Mouse (Mus musculus): ENCODE measurements around the gene Cyb561d2.

GRCm38 (mm10) chr9:107572327-107572662, 30.3 kb upstream of the Cyb561d2 start:
- TF ChIP-seq CTCF (IDR thresholded peaks at IDR 0.05; ENCODE audit: low read depth, low read length) (no peak), GATA2 (IDR thresholded peaks at IDR 0.05; ENCODE audit: borderline replicate concordance, low read depth, low read length) (no peak), GATA1 (IDR thresholded peaks at IDR 0.05; ENCODE audit: borderline replicate concordance, low read length) (no peak), TAL1 (conservative IDR thresholded peaks at IDR 0.05; ENCODE audit: low read depth, low read length) (no peak)

Measured in G1E (cell line).